Mouse (Mus musculus) adrenal gland (tissue): ENCODE results near the gene Cmya5.
"Not testable (repeated sequence)": the region's sequence is repeated elsewhere in the genome, so short reads cannot be mapped to it uniquely, and the experiment has no call there.

Source experiments
- intact Hi-C: fragments of 180-260 bp; cut with DNase I; formaldehyde crosslinking; loops from one replicate; pipeline ENCODE4 v1.15.1; 2025
- long read RNA-seq, 2 experiments: library from polyadenylated mRNA; unstranded; transcript quantifications; one replicate each; pipeline ENCODE4 v2.0.0; 2020; ENCODE audit warnings: borderline replicate concordance in 1 of 2; ENCODE audit not compliant: insufficient replicate concordance in 1 of 2

Cmya5 gene
- long read RNA-seq, experiment 1: 0 reads
- long read RNA-seq, experiment 2: 0 reads

DNA sequence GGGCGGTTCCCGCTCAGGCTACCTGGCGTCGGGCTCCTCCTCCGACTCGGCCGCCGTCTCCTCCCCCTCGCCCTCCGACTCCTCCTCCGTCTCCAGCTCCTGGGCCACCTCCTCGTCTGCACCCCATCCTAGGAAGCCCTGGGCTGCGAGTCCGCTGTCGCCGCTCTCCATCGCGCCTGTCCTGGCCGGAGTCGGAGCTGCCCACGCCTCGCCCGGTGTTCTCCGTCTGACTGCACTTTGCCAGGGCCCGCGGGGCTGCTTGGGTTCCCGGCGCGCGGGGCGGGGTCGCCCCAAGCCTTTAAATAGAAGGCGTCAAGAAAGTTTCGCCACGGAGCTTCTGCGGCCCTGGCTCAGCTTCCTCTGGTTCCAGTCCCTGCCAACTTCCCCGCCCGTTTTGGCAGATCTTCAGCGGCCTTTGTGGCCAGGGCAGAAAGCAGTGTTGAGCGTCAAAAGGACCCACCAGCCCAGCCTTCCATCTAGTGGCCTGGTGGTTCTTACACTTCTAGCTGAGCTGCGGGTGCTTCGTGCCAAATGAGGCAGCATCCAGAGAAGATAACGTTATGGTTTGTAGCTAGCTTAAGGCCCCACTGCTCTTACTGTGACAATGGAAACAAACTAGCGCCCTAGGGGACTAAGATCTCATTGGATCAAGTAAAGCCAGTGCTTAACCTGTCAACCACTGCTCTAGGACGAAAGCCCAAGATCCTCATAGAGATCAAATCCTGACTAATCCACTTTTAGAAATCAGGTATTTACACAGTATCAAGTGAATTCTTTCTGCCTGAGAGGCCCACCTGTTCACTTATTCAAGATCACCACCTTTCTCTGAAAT lies at the start of gene Cmya5:
TSS of gene Cmya5 (minus strand) at position 389 of the 832 bp plus-strand sequence.
- intact Hi-C loops: loop anchor here (10.0 kb wide), 2 partner anchors 100 to 160 kb away; no protein-coding TSS in a partner anchor

DNA sequence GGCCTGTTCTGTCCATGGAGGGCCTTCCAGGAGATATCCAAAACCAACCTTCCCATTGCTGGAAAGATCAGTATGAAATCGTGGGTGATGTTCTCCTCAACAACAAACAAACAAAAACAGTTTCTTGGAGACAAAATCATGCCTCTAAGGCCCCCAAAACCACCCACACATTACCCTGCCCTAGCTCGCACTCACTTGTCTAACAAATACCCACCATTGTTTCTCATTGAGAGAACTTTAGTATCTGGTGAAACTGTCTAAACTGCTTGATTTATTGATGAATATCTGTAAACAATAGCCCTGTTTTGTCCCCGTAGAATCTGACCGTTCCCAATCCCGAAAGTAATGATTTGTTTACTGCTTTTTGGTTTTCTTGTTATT lies 48.1 kb upstream of the Cmya5 start:
- intact Hi-C loops: loop anchor here (5.0 kb wide), 1 partner anchor 45 kb away; no protein-coding TSS in a partner anchor

DNA sequence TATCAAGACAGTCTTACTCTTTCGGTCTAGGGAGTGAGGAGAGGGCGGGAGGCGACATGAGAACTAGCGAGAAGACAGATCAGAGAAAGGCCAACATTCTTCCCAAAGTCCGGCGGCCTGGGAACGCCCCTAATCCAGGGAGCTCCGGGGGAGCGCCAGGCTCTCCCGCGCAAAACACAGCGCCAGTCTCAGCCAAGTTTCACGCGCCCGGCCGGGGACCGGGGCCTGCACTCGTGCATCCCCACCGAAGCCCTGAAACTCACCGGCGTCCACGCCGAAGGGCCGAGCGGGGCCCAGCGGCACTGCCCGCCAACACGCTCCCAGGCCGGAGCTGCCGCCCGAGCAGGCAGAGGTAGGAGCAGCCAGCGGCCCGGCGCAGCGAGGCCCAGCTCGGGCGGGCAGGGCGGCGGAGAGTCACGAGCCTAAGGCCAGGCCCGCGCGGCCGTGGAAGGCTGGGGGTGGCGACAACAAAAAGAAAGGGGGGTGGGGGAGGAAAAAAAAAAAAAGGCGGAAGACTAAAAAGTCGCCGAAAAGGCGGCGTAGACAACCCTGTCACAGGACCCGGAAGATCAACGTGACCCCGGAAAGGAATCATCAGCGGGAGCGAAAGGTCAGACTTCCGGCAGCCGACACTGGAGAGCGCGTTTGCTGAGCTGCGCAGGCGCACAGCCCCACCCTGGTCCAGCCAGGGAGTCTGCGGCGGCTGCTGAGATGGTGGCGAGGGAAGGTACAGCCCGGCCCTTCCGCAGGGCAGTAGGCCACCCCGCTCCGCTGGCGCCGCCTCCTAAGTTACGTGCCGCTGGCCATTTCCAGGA lies 47.5 kb upstream of the Cmya5 start, which contains the start of gene Tent2:
TSS of gene Tent2 (minus strand) at position 555 of the 815 bp plus-strand sequence.
- intact Hi-C loops: loop anchor here (5.0 kb wide), 1 partner anchor 45 kb away; no protein-coding TSS in a partner anchor

- intact Hi-C loops: no loop called here
Observed at GRCm38 (mm10) chr13:93189416-93189815, 44.9 kb upstream of the Cmya5 start.

DNA sequence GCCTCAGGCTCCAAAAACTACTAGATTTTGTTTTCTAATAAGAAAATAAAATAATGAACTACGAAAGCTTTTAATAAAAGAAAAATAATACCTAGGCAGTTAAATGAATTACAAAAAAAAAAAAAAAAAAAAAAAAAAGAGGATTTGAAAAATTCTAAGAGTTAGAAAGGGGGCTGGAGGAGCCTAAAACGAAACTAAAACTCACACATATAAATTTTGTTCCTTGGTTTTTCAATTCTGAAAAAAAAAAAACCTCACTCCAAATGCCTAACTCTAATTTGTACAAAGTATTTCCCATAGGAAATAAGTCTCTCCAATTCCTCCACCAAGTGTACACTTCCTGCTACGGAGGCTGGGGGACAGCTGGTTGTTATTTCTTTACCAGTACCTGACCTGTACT lies 44.2 kb upstream of the Cmya5 start:
- intact Hi-C loops: no loop called here

GRCm38 (mm10) chr13:93187792-93188191 lies 43.3 kb upstream of the Cmya5 start:
- intact Hi-C loops: not testable (repeated sequence)

GRCm38 (mm10) chr13:93180351-93180750 lies 35.8 kb upstream of the Cmya5 start:
- intact Hi-C loops: no loop called here

GRCm38 (mm10) chr13:93179522-93179921 lies 35.0 kb upstream of the Cmya5 start:
- intact Hi-C loops: no loop called here

- intact Hi-C loops: no loop called here
Observed at GRCm38 (mm10) chr13:93177571-93177970, 33.0 kb upstream of the Cmya5 start.

DNA sequence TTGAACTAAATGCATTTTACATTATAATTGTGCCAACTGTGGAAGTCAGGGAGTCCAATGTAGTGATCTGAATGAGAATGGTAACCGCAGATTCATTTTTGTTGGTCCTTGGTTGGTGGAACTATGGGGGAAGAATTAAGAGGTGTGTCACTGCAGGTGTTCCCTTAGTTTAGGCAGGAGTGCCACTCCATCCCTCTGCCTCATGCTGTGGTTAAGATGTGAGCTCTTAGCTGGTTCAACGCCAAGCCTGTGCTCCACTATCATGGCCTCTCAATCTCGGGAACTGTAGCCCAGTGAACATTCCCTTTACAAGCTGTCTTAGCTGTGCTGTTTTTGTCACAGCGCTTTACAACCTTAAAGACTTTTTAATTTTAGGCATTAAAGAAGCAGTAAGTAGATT lies 18.8 kb upstream of the Cmya5 start:
- intact Hi-C loops: no loop called here

DNA sequence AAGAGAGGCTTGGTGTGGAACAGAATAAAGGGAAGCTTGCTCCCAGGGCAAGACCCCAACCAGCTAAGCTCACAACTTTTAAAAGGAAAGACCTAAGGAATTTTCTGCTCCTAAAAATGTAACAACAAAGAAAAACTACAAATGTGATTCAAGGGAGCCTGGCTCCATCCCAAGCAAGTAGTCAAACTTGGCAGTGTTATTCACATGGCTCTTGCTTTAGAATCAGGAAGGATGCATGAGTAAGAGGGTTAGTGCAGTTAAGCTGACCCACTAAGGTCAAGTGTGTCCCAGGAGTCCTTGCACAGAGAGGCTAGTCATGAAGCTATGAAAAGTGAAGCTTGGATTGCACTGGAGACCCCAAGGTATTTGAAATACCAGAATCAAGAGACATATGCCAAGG lies 17.9 kb upstream of the Cmya5 start:
- intact Hi-C loops: no loop called here

GRCm38 (mm10) chr13:93158261-93158660 lies 13.7 kb upstream of the Cmya5 start:
- intact Hi-C loops: no loop called here

DNA sequence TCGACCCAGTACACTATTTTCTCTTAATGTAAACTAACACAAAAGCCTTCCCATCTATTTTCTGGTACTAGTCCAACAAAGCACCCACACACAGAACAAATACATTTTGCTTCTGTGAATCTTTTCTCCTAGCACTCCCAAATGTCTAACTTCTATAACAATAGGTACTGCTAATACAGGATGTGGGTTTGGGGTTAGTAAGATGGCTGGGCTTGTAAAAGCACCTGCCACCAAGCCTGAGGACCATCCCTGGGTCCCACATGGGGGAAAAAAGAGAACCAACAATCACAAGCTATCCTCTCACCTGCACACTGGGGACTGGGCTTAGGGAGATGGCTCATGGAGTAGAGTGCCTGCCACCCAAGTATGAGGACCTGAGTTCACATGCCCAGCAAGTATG lies 8.8 kb upstream of the Cmya5 start:
- intact Hi-C loops: no loop called here

- intact Hi-C loops: loop anchor here (10.0 kb wide), 2 partner anchors 101 to 159 kb away; no protein-coding TSS in a partner anchor
Observed at GRCm38 (mm10) chr13:93143819-93144283, 673 bp downstream of the Cmya5 start.

DNA sequence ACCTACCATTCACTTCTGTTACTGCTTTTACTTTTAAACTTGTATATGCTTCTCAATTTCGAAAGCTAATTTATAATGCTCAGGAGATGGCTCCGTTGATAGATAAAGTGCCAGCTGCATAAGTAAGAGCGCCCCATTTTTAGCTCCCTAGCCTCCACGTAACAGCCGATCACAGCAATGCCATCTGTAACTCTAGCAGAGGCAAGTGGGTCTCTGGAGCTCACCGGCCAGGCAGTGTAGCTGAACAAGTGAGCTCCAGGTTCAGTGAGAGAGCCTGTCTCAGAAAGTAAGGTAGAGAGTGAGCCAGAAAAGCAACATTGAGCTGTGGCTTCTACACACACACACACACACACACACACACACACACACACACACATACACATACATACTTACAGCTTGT lies 3.3 kb downstream of the Cmya5 start:
- intact Hi-C loops: loop anchor here (10.0 kb wide), 2 partner anchors 104 to 156 kb away; no protein-coding TSS in a partner anchor

- intact Hi-C loops: no loop called here
Observed at GRCm38 (mm10) chr13:93138059-93138458, 6.5 kb downstream of the Cmya5 start.

GRCm38 (mm10) chr13:93137098-93137497 lies 7.4 kb downstream of the Cmya5 start:
- intact Hi-C loops: no loop called here

DNA sequence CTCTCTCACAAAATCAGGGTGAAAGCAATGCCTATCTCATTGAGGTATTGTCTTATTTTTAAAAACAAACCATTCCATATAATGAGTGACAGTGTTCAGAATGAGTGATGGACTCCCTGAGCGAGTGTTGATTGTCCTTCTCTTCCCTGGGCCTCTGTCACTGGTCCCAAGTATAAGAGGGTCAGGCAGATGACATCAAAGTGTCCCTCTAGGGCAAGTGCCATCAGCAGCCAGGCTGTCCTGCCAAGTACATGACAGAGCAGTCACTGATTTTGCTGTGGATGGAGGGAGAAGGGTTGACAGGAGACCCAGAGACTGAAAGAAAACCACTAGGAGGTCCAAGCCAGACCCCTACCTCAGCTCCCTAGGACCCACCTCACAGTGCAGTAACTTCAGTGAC lies 8.3 kb downstream of the Cmya5 start:
- intact Hi-C loops: no loop called here

DNA sequence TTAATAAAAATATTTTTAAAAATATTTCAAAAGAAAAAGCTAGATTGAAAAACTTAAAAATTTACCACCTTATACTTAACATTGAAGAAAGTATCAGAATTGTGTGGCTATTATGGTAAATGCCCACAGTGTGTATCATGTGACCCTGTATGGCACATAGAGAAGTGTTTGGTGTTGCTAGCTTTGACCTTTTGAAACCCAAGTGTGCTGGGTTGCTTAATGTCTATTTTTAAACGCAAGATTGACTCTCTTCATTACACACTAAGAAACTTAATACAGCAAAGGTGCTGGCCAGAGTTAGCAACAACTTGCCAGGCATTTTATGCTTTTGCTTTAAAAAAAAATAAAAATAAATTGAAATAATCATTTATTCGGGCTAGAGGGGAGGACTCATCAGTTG lies 9.0 kb downstream of the Cmya5 start:
- intact Hi-C loops: no loop called here

DNA sequence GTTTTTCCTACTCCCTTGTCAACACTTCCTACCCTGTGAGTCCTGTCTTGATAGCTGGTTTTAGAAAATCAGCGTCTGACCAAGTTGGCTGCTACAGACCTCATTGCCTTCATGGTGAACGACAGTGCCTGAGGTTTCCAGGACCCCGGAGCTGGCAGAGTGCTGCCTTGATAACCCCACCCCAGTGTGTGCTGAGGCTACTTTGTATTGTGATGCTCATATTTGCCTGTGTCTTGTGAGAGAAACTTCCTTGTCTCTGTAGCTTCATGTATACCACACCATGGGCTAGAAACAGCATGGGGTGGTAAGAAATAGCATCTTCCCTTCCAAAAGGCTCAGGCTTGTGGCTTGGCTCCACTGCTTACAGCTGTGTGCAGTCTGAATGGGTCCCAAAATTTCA lies 13.8 kb downstream of the Cmya5 start:
- intact Hi-C loops: no loop called here

DNA sequence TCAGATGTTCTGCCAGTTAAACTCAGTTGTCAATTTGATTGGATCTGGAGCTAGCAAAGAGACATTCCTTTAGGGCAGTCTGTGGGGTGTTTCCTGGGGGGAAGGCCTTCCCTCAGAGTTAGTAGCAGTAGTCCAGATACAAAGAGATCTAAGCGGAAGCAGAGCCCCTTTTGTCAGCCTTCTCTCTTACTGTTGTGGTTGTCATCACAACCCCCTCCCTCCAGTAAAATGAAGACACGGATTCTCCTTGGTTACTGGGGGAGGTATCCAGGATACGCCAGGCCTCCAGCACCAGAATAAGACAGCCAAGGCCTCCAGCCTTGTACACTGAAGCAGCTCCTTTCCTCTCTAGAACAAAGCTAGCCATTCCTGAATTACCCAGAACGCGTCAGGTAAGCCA lies 15.6 kb downstream of the Cmya5 start:
- intact Hi-C loops: loop anchor here (2.0 kb wide), 1 partner anchor 126 kb away; no protein-coding TSS in a partner anchor
